Mouse (Mus musculus) duodenum, adult 2 months (tissue): Measurements from ENCODE around the gene Lrtm2. TPM values are rescaled to one million over a fixed set of nuclear protein-coding genes. Genes with fewer than 3 reads are reported as not detected.

Experiments used
- polyA plus RNA-seq: library from polyadenylated mRNA; depleted of rRNA; stranded (reverse); fragments of >200 nt; gene quantifications from 2 replicates; pipeline ENCODE4 v1.2.3, GENCODE M21; 2012; ENCODE audit warnings: low replicate concordance; rRNA removed

The Lrtm2 gene
- 0.05 TPM in 2 replicates for polyA plus RNA-seq

DNA sequence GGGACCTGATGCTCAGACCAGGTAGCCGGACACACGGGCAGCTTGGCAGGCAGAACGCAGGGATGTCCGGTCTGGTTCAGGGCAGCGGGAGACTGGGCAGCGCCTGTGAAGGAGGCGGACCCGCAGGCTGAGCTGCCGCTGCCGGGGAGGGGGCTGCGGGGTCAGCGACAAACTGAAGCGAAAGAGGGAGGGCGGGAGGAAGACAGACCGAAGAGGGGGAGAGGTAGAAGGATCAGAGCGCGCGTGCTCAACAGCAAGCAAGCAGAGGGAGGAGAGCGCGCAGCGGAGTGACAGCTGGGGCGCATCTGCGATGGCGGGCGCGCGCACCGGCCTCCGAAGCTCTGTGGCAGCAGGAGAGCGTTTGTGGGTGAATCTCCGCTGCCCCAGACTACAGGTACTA, at the start of gene Lrtm2:
TSS of gene Lrtm2 (minus strand) at position 261 of the 400 bp plus-strand sequence.

Other genes starting within 250 kb of the Lrtm2 start
- 8.5 and 11.5 TPM in 2 replicates for gene Dcp1b, start 155.5 kb downstream of the Lrtm2 start, polyA plus RNA-seq
- 1.5 and 2.8 TPM in 2 replicates for gene Cacna1c, start 134.3 kb downstream of the Lrtm2 start, polyA plus RNA-seq
- 0.02 TPM in 1 of 2 replicates, not detected in the other for gene Cacna2d4, start 94.2 kb downstream of the Lrtm2 start, polyA plus RNA-seq
- 88.2 and 96.2 TPM in 2 replicates for gene Adipor2, start 86.9 kb upstream of the Lrtm2 start, polyA plus RNA-seq
- gene Fbxl14, start 148.9 kb upstream of the Lrtm2 start, polyA plus RNA-seq = 64.5 and 88.5 TPM in 2 replicates
- gene Wnt5b, start 213.6 kb upstream of the Lrtm2 start, polyA plus RNA-seq = 1.9 and 2.8 TPM in 2 replicates